Mouse (Mus musculus) bone marrow macrophage, adult 2 months (primary cell): ENCODE measurements around the gene Brat1.

Experiments
- CTCF ChIP-seq: IDR thresholded peaks from 2 replicates; pipeline ENCODE4 v1.5.1; 2012; ENCODE audit warnings: low read depth, mild to moderate bottlenecking, low read length, moderate library complexity
- POLR2A ChIP-seq: IDR thresholded peaks from 2 replicates; pipeline ENCODE4 v1.6.1; 2012; ENCODE audit warnings: mild to moderate bottlenecking, low read depth, low read length, borderline replicate concordance

DNA sequence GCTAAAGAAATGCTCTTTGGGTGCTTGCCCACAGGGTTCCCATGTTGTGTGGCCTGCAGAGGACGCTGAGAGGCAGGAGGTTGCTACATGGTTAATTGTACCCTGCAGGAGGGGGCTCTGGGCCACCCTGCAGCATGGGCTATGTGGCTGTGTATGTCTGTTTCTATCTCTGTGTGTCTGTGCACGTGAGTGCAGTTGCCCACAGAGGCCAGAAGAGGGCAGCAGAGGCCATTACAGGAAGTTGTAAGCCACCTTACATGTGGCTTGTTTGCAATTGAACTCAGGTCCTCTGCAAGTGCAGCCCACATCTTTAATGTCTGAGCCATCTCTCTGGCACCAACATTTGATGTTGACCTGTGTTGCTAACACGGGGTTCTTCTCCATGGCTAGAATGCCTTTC, 47.8 kb downstream of the Brat1 start:
- TF ChIP-seq CTCF (peak; percentile 34; the same call in 1 of the 2 replicates), POLR2A (no peak)
